Mouse (Mus musculus) small intestine, adult 2 months (tissue): ENCODE data around the gene 1700025G04Rik.

ENCODE experiments used
- CTCF ChIP-seq: fragments of 200-500 bp; IDR thresholded peaks from 2 replicates; pipeline ENCODE4 v1.5.1; 2012; ENCODE audit warnings: low read depth, mild to moderate bottlenecking, control low read depth, inconsistent platforms, low read length, moderate library complexity, mixed read lengths; ENCODE audit not compliant: insufficient replicate concordance, insufficient read length; ENCODE audit errors: extremely low read depth
- POLR2A ChIP-seq: fragments of 200-500 bp; IDR thresholded peaks from 2 replicates; pipeline ENCODE4 v1.6.1; 2012; ENCODE audit warnings: low read depth, mild to moderate bottlenecking, control low read depth, inconsistent platforms, low read length, moderate library complexity

GRCm38 (mm10) chr1:151863135-151863796 lies 226.7 kb downstream of the 1700025G04Rik start:
- TF ChIP-seq CTCF (no peak), POLR2A (no peak)
